Mouse (Mus musculus) gastrocnemius, adult 18-20 months (tissue): Measurements from ENCODE around the gene Gpr1. TPM values are rescaled to one million over a fixed set of nuclear protein-coding genes. Genes with fewer than 3 reads are reported as not detected.
"Not testable (repeated sequence)": the region's sequence is repeated elsewhere in the genome, so short reads cannot be mapped to it uniquely, and the experiment has no call there.

Source experiments
- DNase-seq: peaks from one replicate; pipeline ENCODE4 v3.0.0; 2021; ENCODE audit warnings: low spot score
- microRNA-seq: library from miRNA; unstranded; fragments of <30 nt; microRNA quantifications from one replicate; pipeline ENCODE4 v1.2.0, GENCODE M21; 2021
- total RNA-seq, 2 experiments: library from RNA; stranded (reverse); gene quantifications; 2 replicates each; pipeline ENCODE4 v1.2.3; 2021

The Gpr1 gene
- total RNA-seq, 2 experiments from 2014 or later, result 0.41 to 0.45 TPM

DNA sequence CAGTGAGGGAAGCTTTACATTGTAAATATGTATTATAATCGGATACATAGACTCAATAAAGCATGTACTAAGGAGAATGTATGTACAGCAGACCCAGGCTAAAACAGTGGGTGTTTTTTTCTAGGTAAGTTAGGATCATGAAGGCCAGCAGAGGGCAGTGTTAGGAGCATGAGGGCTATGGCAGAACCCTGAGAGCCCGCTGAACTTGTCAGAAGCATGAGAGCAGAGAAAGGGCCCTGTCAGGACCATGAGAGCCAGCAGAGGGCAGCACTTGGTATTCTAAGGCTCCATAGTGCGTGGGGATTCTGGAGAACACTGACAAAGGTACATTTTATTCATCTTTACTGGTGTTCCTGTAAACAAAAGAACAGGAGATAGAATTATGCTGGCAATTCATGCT lies 33.3 kb downstream of the Gpr1 start:
- peak; percentile 91 for DNase-seq

DNA sequence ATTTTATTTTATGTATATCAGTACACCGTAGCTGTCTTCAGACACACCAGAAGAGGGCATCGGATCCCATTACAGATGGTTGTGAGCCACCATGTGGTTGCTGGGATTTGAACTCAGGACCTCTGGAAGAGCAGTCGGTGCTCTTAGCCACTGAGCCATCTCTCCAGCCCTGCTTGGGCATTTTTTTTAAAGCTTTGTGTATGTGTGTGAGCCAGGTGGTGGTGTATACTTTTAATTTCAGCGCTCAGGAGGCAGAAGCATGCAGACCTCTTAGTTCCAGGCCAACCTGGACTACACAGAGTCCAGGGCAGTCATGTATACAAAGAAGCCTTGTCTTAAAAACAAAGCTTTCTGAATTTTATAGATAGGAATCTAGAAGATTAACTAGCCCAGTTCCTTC lies 33.8 kb downstream of the Gpr1 start:
- DNase-seq, result not testable (repeated sequence)

DNA sequence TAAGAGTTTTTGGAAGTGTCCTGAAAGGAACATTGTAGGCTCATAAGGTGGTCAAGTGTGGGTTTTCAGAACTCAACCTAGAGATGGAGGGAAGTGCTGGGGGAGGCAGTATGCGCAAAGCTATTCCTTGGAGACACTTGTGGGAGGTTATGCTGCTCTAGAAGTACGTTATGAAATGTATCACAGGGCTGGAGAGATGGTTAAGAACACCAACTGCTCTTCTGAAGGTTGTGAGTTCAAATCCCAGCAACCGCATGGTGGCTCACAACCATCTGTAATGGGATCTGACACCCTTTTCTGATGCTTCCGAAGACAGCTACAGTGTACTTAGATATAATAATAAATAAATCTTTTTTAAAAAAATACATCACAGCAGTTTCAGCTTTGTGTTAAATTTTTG lies 34.2 kb downstream of the Gpr1 start:
- DNase-seq, result no peak

DNA sequence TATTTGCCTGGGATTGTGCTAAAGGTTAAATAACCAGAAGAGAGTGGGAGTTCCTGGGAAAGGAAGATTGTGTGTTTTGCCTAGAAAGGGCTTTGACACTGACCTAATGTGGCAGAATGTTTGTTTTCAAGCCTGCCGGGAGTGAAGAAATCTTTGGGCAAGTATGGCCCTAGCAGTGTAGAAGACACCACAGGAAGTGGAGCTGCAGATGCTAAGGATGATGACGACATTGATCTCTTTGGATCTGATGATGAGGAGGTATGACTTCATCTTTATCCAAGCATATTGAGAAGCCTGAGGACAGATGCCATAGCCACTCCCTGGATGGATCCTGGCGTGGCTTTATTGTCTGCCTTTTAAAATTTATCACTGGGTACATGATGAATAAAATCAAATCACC lies 36.0 kb downstream of the Gpr1 start:
- no peak for DNase-seq

DNA sequence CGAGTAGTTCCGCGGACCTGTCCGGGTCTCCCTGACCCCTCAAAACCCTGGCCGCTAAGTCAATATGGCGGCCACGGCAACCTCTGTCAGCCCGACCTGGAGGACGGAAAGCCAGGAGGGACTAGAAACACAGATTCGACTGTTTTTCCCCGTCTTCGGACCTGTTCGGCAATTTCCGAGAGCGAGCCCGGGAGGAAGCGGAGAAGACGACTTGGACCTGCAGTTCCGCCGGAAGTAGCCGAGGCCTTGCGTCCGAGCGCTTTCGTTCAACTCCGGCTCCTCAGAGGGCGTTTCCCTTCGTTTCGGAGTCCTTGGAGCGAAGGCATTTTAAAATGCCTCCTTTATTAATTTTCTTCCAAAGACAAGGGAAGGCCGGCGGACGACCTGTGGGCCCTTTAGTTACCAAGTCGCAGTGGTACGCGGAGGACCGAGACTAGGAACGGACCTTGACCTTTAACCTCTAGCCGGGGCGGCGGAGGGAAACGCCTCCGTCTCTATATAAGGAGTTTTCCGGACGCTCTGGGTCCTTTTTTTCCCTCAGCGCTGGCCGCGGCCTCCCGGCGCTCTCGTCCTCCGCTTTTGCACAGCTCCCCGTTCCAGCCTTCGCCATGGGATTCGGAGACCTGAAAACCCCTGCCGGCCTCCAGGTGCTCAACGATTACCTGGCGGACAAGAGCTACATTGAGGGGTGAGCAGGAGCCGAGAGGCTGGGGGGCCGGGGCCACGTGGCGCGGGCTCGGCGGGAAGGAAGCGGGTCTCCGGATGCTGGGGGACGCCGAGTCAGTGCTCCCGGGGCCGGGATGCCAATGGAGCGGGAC lies 37.5 kb downstream of the Gpr1 start, which contains the start of the genes Eef1b2 and Ndufs1:
Gene Eef1b2 (plus strand): TSS at position 222 of the 818 bp plus-strand sequence.
Gene Ndufs1 (minus strand): TSS at position 230 of the 818 bp plus-strand sequence.
- DNase-seq, result peak; percentile 99

DNA sequence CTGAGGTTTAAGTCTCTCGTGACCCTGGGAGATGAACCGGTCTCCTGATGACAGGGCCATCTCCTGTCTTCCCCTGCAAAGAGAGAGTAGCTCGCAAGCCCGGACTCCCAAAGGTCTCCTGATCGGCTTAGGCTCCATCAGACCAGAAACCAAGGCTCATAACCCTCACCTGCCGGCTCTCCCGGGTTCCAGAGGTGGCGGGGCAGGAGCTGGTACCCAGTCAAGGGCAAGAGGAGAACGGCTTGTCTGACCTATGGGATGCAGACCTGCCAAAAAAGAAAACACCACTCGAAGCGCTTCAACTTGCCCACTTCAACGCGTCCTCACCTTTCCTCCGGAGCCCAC lies 38.1 kb downstream of the Gpr1 start:
- no peak for DNase-seq

DNA sequence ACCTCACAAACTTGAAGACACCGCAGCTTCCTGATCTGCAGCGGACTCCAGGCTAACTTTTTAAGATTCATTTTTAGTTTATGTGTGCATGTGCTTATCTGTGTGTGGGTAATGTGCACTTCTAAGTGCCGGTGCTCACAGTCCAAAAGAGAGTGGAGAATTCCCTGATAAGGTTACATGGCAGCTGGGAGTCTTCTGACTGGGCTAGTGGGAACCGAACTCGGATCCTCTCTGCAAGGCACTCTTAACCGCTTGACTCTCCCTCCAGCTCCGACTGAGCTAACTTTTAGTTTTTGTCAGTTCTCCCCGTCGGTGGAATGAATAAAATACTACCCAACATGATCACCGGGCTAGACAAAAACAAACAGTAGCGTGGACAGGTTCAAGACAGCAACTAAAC lies 38.5 kb downstream of the Gpr1 start:
- DNase-seq, result no peak

DNA sequence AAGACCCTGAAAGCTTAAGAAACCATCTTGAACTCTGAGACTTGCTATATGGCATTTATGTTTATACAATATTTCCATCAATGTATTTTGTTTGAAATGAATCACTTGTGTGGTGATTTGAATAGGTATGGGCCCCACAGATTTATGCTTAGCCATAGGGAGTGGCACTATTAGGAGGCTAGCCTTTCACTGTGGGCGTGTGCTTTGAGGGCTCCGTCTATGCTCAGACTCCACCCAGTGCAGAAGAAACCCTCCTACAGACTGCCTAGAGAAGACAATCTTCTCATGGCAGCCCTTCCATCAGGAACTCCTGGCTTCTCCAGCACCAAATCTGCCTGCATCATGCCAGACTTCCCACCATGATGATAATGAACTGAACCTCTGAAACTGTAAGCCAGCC lies 45.7 kb downstream of the Gpr1 start:
- no peak for DNase-seq

DNA sequence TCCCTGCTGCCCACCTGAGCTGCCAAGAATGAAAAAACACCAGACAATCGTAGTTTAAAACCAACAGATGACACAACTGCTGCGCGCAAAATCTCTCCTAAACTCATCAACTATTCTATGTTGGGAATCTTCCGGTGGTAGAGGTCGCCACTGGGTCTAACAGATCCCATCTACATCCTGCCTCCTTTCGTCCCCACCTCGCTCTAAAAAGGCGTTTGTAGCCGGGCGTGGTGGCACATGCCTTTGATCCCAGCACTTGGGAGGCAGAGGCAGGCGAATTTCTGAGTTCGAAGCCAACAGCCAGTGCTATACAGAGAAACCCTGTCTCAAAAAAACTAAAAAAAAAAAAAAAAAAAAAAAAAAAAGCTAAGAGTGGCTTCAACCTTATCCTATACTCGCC lies 74.1 kb downstream of the Gpr1 start:
- no peak for DNase-seq

DNA sequence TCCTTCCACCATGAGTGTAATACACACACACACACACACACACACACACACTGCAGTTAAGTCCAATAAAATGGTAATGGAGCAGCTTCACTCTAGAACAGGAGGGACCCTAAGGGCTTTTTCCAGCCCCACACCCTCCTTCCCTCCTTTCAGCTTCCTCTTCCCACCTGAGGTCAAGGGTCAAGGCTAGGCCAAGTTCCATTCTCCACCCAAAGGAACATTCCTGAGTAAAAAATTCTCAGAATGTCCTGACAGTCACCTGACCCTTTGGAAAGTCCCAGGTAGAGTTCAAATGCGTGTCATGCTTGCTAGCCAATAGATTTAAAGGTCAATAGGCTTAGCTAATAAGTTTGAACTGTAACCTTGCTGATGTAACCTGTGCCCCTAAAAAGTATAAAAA lies 75.8 kb downstream of the Gpr1 start:
- DNase-seq, result not testable (repeated sequence)

DNA sequence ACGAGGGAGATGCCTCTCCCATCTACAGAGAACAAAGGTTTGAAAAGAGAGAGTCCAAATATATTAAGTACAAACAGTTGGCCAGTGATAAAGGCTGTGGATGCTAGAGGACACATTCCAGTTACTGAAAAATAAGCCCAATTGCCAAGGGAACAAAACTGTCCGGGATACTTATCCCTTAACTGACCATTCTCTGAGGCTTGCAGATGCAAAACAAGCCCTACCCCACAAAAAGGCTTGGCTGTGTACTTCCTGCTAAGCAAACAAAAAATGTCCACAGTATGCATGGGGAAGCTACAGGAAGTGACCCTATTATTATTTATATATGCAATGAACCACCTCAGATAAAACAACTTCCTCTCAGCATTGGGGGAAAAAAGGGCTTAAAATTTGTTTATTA lies 76.4 kb downstream of the Gpr1 start:
- DNase-seq, result no peak

DNA sequence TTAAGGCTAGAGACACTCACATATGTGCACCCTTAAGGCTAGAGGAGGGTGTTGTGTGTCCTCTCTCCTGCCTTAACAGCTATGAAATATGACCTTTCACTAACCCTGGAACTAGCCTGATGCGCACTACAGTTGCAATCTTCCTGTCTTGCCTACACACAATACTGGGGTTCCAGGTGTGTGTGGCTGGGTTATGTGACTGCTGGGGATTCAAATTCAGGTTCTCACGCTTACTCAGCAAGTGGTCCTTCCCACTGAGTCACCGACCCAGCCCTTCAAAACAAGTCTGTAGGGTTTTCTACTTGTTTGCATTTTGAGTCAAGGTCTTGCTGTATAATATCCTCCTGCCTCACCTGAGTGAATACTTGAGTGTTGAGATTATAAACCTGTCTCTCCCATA lies 79.8 kb downstream of the Gpr1 start:
- no peak for DNase-seq

Small RNA genes lying within 50 kb of the gene (microRNA-seq; reads per million reads assigned to microRNA genes)
- gene Gm24557, result not detected
- gene Gm27512, result not detected

Other genes starting within 250 kb of the Gpr1 start
- 10 to 100 TPM; 13.0 to 13.2 TPM for gene Ino80d, start 99.9 kb downstream of the Gpr1 start, total RNA-seq
- 100 to 1,000 TPM; 342 to 368 TPM for gene Eef1b2, start 37.7 kb downstream of the Gpr1 start, total RNA-seq
- 100 to 1,000 TPM; 349 to 374 TPM for gene Ndufs1, start 37.7 kb downstream of the Gpr1 start, total RNA-seq
- gene Zdbf2, start 58.7 kb upstream of the Gpr1 start, total RNA-seq, result under 1 TPM; 0.12 to 0.25 TPM
- 1 to 10 TPM; 1.2 to 1.3 TPM for gene Adam23, start 231.3 kb upstream of the Gpr1 start, total RNA-seq